Mouse (Mus musculus) embryonic facial prominence, embryonic 10.5 days (tissue): ENCODE results near the gene Dapk1. TPM values are rescaled to one million over a fixed set of nuclear protein-coding genes. Genes with fewer than 3 reads are reported as not detected.

Experiments
- polyA plus RNA-seq: library from polyadenylated mRNA; unstranded; fragments of >200 nt; fragmentation: Nextera tagmentation; extraction: Ambion mirVana; gene quantifications from 2 replicates; pipeline ENCODE4 v1.2.1, GENCODE M21; 2016

The Dapk1 gene
- polyA plus RNA-seq, 1 experiment from 2014 or later = 20.9 TPM

Other genes with a start within 250 kb of the Dapk1 start
- gene BC051665, start 184.4 kb downstream of the Dapk1 start, polyA plus RNA-seq = not detected in 2 replicates
- not detected in 2 replicates for gene Ctsll3, start 200.9 kb downstream of the Dapk1 start, polyA plus RNA-seq